Mouse (Mus musculus): Measurements from ENCODE around the gene Dot1l. TPM values are rescaled to one million over a fixed set of nuclear protein-coding genes. Genes with fewer than 3 reads are reported as not detected.
"Not testable (repeated sequence)": the region's sequence is repeated elsewhere in the genome, so short reads cannot be mapped to it uniquely, and the experiment has no call there.

Gene Dot1l
- polyA plus RNA-seq, 1 experiment from 2014 or later, result 23.9 TPM

DNA sequence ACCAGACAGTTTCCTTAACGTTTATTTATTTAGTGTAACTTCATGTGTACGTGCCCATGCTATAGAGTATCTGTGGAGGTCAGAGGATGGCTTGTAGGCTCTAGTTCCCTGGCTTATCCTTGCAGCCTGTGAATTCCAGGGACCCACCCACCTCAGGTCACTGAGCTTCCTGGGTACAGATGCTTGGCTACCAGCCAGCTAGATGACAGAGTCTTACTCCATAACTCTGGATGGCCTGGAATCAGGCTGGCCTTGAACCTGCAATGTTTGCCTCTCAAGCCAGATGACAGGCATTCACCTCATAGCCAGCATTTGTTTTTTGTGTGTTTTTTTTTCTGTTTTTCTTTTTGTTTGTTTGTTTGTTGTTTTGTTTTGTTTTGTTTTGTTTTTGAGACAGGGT lies 62.2 kb downstream of the Dot1l start:
- no peaks in the 10 kb centered on the region for H3K9me3 ChIP-seq (ENCODE audit: control insufficient read depth, low read length)
- no peaks in the 10 kb centered on the region for H3K27me3 ChIP-seq (ENCODE audit: control insufficient read depth, insufficient read depth, low read length)
- no peaks in the 10 kb centered on the region for H3K36me3 ChIP-seq (ENCODE audit: control insufficient read depth, insufficient read depth, low read length)
- no peak overlapping the region for H3K4me2 ChIP-seq (ENCODE audit: low read depth)
- H3K4me3 ChIP-seq (ENCODE audit: low read depth, low read length), result no peak overlapping the region
- no peak overlapping the region for H3K9ac ChIP-seq (ENCODE audit: low read length)
- H3K4me1 ChIP-seq (ENCODE audit: control insufficient read depth, insufficient read depth, low read length), result no peaks in the 10 kb centered on the region
- 69% methylated on average over 2 of the region's 2 CpGs for WGBS
- DNase-seq (ENCODE audit: low spot score) (no peak), ATAC-seq (ENCODE audit: insufficient read depth, low FRiP score, low TSS enrichment) (no peak)
- H3K27ac ChIP-seq (ENCODE audit: low read depth, low read length), result no peak overlapping the region

DNA sequence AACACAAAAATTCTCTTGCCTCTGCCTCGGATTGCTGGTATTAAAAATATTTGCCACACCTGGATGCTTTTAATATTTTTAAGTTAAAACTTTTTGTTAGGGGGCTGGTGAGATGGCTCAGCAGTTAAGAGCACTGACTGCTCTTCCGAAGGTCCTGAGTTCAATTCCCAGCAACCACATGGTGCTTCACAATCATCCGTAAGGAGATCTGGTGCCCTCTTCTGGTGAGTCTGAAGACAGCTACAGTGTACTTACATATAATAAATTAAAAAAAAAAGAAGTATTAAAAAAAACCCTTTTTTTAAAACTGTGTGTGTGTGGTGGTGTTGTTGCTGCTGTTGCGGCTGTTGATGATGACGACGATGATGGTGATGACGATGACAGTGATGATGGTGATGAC lies 62.9 kb downstream of the Dot1l start:
- ATAC-seq (ENCODE audit: insufficient read depth, low FRiP score, low TSS enrichment); H3K4me2 ChIP-seq (ENCODE audit: low read depth); H3K4me3 ChIP-seq (ENCODE audit: low read depth, low read length); H3K9me3 ChIP-seq (ENCODE audit: control insufficient read depth, low read length); H3K9ac ChIP-seq (ENCODE audit: low read length); H3K4me1 ChIP-seq (ENCODE audit: control insufficient read depth, insufficient read depth, low read length); H3K27ac ChIP-seq (ENCODE audit: low read depth, low read length); DNase-seq (ENCODE audit: low spot score); H3K27me3 ChIP-seq (ENCODE audit: control insufficient read depth, insufficient read depth, low read length); H3K36me3 ChIP-seq (ENCODE audit: control insufficient read depth, insufficient read depth, low read length): not testable (repeated sequence)
- WGBS, result 85% methylated on average over 7 of the region's 7 CpGs

DNA sequence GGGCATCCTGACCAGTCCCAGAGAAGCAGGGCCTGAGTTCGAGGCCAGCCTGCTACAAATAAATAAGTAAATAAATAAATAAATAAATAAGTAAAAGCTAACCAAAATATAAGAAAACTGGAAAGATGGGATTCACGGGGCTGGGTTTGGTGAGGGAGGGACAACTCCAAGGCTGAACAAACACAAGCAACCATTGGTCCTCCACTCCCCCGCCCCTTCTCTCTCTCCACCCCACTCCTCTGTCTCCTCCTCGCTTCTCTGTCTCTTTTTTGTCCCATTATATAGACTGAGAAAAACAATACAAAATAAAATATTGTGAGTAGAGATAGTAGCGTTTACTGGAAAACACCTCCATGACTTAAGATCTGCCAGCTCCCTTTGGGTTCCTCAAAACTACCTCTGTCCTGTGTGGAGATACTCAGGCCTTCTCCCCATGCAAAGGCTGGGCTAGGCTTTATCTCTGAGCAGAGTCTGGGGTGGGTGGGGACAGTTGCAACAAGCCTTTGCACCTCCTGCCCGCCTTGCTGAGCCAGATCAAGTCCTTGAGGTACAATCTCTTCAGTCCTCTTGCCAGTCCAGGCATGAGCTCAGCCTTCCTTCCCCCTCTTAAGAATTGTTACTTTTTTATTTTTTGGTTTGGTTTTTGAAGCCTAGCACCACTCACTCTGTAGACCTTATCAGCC lies 63.7 kb downstream of the Dot1l start:
- no peaks in the 10 kb centered on the region for H3K4me1 ChIP-seq (ENCODE audit: control insufficient read depth, insufficient read depth, low read length)
- H3K9ac ChIP-seq (ENCODE audit: low read length), result no peak overlapping the region
- no peak overlapping the region for H3K4me3 ChIP-seq (ENCODE audit: low read depth, low read length)
- H3K36me3 ChIP-seq (ENCODE audit: control insufficient read depth, insufficient read depth, low read length), result no peaks in the 10 kb centered on the region
- no peak overlapping the region for H3K27ac ChIP-seq (ENCODE audit: low read depth, low read length)
- H3K9me3 ChIP-seq (ENCODE audit: control insufficient read depth, low read length), result no peaks in the 10 kb centered on the region
- 61% methylated on average over 6 of the region's 6 CpGs for WGBS
- no peak for ATAC-seq (ENCODE audit: insufficient read depth, low FRiP score, low TSS enrichment)
- H3K27me3 ChIP-seq (ENCODE audit: control insufficient read depth, insufficient read depth, low read length), result no peaks in the 10 kb centered on the region
- no peak for DNase-seq (ENCODE audit: low spot score)
- no peak overlapping the region for H3K4me2 ChIP-seq (ENCODE audit: low read depth)

DNA sequence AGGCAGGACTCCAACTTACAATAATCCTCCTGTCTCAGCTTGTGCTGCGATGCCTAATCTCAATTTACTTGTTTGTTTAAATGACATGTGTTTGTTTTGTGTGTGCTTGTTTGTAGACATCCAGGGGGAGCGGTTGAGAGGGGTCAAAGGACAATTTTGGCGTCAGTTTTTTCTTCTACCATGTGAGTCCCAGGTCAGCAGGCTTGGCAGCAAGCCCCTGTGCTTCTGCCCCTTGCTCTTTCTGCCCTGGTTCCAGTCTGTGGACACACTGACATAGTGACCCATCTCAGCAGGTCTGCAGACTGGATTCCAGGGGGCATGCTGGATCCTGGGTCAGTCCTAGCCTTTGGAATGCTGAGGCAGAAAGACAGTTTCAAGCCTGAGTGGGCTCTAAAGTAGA lies 64.4 kb downstream of the Dot1l start:
- H3K36me3 ChIP-seq (ENCODE audit: control insufficient read depth, insufficient read depth, low read length), result no peaks in the 10 kb centered on the region
- ATAC-seq (ENCODE audit: insufficient read depth, low FRiP score, low TSS enrichment) (no peak), DNase-seq (ENCODE audit: low spot score) (no peak)
- H3K4me3 ChIP-seq (ENCODE audit: low read depth, low read length), result no peak overlapping the region
- H3K9ac ChIP-seq (ENCODE audit: low read length), result no peak overlapping the region
- no peaks in the 10 kb centered on the region for H3K4me1 ChIP-seq (ENCODE audit: control insufficient read depth, insufficient read depth, low read length)
- H3K27ac ChIP-seq (ENCODE audit: low read depth, low read length), result no peak overlapping the region
- no peaks in the 10 kb centered on the region for H3K9me3 ChIP-seq (ENCODE audit: control insufficient read depth, low read length)
- no peaks in the 10 kb centered on the region for H3K27me3 ChIP-seq (ENCODE audit: control insufficient read depth, insufficient read depth, low read length)
- WGBS, result 72% methylated on average over 3 of the region's 3 CpGs
- no peak overlapping the region for H3K4me2 ChIP-seq (ENCODE audit: low read depth)

DNA sequence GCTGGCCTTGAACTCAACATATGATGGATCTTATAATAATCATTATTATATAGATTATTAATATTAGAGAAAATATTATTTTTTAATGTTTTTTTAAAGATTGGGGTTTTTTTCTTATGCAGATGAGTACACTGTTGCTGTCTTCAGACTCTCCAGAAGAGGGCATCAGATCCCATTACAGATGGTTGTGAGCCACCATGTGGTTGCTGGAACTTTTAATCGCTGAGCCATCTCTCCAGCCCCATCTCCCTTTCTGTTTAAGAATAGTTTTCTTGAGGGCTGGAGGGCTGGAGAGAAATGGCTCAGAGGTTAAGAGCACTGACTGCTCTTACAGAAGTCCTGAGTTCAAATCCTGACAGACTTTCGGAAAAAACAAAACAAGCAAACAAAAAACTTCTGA lies 67.0 kb downstream of the Dot1l start:
- WGBS, result 49% methylated on average over 2 of the region's 2 CpGs
- no peak for DNase-seq (ENCODE audit: low spot score)
- no peaks in the 10 kb centered on the region for H3K27me3 ChIP-seq (ENCODE audit: control insufficient read depth, insufficient read depth, low read length)

DNA sequence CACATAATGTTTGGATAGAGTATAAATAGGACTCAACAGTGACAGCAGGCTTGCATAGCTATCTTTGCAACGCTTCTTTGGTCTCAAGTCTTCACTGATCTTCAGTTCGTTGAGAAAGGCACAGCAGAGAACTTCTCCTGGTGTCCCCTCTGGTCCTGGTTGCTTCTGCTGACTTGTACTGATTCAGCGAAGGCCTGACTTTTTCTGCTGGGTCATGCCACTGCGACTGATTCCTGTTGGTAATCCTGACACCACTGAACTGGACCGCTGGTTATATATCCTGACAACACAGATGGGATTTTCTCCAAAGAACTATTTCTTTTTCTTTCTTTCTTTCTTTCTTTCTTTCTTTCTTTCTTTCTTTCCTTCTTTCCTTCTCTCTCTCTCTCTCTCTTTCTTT lies 67.5 kb downstream of the Dot1l start:
- no peak for ATAC-seq (ENCODE audit: insufficient read depth, low FRiP score, low TSS enrichment)
- H3K27ac ChIP-seq (ENCODE audit: low read depth, low read length), result no peak overlapping the region
- H3K4me3 ChIP-seq (ENCODE audit: low read depth, low read length), result no peak overlapping the region
- peaks cover 3% of the 10 kb centered on the region for H3K4me1 ChIP-seq (ENCODE audit: control insufficient read depth, insufficient read depth, low read length)
- no peaks in the 10 kb centered on the region for H3K36me3 ChIP-seq (ENCODE audit: control insufficient read depth, insufficient read depth, low read length)
- no peaks in the 10 kb centered on the region for H3K9me3 ChIP-seq (ENCODE audit: control insufficient read depth, low read length)
- no peak overlapping the region for H3K9ac ChIP-seq (ENCODE audit: low read length)
- H3K4me2 ChIP-seq (ENCODE audit: low read depth), result no peak overlapping the region
- 93% methylated on average over 5 of the region's 5 CpGs for WGBS
- no peak for DNase-seq (ENCODE audit: low spot score)
- H3K27me3 ChIP-seq (ENCODE audit: control insufficient read depth, insufficient read depth, low read length), result no peaks in the 10 kb centered on the region

More for the DNA sequence above, 67.0 kb downstream of the Dot1l start:
- H3K4me3 ChIP-seq (ENCODE audit: low read depth, low read length), result no peak overlapping the region
- H3K36me3 ChIP-seq (ENCODE audit: control insufficient read depth, insufficient read depth, low read length), result no peaks in the 10 kb centered on the region
- H3K4me2 ChIP-seq (ENCODE audit: low read depth), result no peak overlapping the region
- H3K4me1 ChIP-seq (ENCODE audit: control insufficient read depth, insufficient read depth, low read length), result no peaks in the 10 kb centered on the region
- no peak overlapping the region for H3K9ac ChIP-seq (ENCODE audit: low read length)
- ATAC-seq (ENCODE audit: insufficient read depth, low FRiP score, low TSS enrichment), result no peak
- no peaks in the 10 kb centered on the region for H3K9me3 ChIP-seq (ENCODE audit: control insufficient read depth, low read length)
- no peak overlapping the region for H3K27ac ChIP-seq (ENCODE audit: low read depth, low read length)

DNA sequence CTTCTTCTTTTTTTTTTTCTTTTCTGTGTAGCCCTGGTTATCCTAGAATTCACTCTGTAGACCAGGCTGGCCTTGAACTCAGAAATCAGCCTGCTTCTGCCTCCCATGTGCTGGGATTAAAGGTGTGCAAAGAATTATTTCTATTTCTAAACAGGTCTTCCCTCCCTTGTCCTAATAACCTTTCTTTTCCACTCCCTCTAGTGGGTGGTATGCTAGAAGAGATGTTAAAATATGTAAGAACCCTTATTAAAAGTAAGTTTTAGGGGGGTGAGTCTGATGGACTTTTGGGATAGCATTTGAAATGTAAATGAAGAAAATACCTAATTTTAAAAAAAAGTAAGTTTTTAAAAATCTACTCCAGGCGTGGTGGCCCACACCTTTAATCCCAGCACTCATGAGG lies 68.3 kb downstream of the Dot1l start:
- Histone ChIP-seq H3K36me3 (ENCODE audit: control insufficient read depth, insufficient read depth, low read length) (no peaks in the 10 kb centered on the region), H3K4me2 (ENCODE audit: low read depth) (no peak overlapping the region), H3K9ac (ENCODE audit: low read length) (no peak overlapping the region), H3K27me3 (ENCODE audit: control insufficient read depth, insufficient read depth, low read length) (no peaks in the 10 kb centered on the region), H3K9me3 (ENCODE audit: control insufficient read depth, low read length) (no peaks in the 10 kb centered on the region), H3K4me3 (ENCODE audit: low read depth, low read length) (no peak overlapping the region), H3K27ac (ENCODE audit: low read depth, low read length) (no peak overlapping the region), H3K4me1 (ENCODE audit: control insufficient read depth, insufficient read depth, low read length) (peaks cover 8% of the 10 kb centered on the region)
- DNase-seq (ENCODE audit: low spot score) (no peak), ATAC-seq (ENCODE audit: insufficient read depth, low FRiP score, low TSS enrichment) (no peak)
- 100% methylated on average over 1 of the region's 1 CpGs for WGBS

DNA sequence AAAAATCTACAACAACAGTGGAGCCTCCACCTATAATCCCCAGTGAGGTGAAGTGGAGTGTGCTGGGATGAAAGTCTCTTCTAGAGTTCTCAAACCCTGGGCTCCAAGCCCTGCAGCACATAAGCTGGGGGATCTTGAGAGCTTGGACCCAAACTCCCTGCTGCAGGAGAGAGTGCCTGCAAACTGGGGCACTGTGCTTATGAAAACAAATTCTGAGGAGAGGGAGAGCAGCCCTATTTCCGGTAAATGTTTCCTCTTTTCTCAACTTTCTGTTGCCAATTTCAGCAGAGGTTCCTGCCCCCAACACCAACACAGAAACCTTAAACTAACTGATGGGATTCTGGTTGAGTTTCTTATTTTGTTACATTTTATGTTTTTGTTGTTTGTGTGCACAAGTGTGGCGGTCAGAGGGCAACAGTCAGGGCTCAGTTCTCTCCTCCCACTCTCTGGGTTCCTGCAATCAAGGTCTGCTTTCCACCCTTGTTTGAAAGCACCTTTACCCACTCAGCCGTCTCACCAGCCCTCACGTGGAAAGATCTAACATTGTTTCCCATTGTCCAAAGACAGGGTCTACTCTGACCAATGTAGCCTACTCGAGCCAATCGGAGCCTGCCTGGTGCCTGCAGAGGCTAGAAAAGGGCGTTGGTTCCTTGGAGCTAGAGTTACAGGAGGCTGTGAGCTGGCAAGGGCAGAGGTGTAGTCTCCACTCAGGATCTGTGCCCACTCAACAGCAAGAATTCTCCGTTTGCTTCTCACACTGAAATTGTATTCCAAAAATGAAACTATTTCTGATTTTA lies 69.0 kb downstream of the Dot1l start:
- Histone ChIP-seq H3K4me1 (ENCODE audit: control insufficient read depth, insufficient read depth, low read length) (peaks cover 8% of the 10 kb centered on the region), H3K4me3 (ENCODE audit: low read depth, low read length) (no peak overlapping the region), H3K9me3 (ENCODE audit: control insufficient read depth, low read length) (no peaks in the 10 kb centered on the region), H3K36me3 (ENCODE audit: control insufficient read depth, insufficient read depth, low read length) (no peaks in the 10 kb centered on the region), H3K9ac (ENCODE audit: low read length) (no peak overlapping the region), H3K4me2 (ENCODE audit: low read depth) (no peak overlapping the region), H3K27me3 (ENCODE audit: control insufficient read depth, insufficient read depth, low read length) (no peaks in the 10 kb centered on the region), H3K27ac (ENCODE audit: low read depth, low read length) (no peak overlapping the region)
- 68% methylated on average over 8 of the region's 8 CpGs for WGBS
- DNase-seq (ENCODE audit: low spot score) (no peak), ATAC-seq (ENCODE audit: insufficient read depth, low FRiP score, low TSS enrichment) (no peak)

DNA sequence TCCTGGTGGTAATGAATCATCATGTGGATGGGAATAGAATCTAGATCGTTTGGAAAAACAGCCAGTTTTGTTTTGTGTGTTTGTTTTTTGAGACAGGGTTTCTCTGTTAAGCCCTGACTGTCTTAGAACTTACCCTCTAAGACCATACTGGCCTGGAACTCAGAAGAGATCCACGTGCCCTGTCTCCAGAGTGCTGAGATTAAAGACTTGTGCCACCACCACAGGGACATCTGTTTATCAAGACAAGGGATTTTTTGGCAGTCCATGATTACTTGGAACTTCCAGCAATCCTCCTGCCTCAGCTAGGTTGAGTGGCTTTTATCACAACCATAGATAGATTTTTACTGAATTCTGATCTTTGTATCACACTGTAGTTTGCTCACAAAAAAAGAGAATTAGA lies 69.8 kb downstream of the Dot1l start:
- H3K36me3 ChIP-seq (ENCODE audit: control insufficient read depth, insufficient read depth, low read length), result peaks cover 3% of the 10 kb centered on the region
- WGBS, result 78% methylated on average over 2 of the region's 2 CpGs
- no peaks in the 10 kb centered on the region for H3K27me3 ChIP-seq (ENCODE audit: control insufficient read depth, insufficient read depth, low read length)
- peaks cover 8% of the 10 kb centered on the region for H3K4me1 ChIP-seq (ENCODE audit: control insufficient read depth, insufficient read depth, low read length)
- H3K9ac ChIP-seq (ENCODE audit: low read length), result no peak overlapping the region
- no peak overlapping the region for H3K4me2 ChIP-seq (ENCODE audit: low read depth)
- no peak overlapping the region for H3K27ac ChIP-seq (ENCODE audit: low read depth, low read length)
- ATAC-seq (ENCODE audit: insufficient read depth, low FRiP score, low TSS enrichment) (no peak), DNase-seq (ENCODE audit: low spot score) (no peak)
- H3K9me3 ChIP-seq (ENCODE audit: control insufficient read depth, low read length), result no peaks in the 10 kb centered on the region
- no peak overlapping the region for H3K4me3 ChIP-seq (ENCODE audit: low read depth, low read length)

Data from neural tube, embryonic 11.5 days (tissue).